Mouse (Mus musculus): Measurements from ENCODE around the gene Creb5.

DNA sequence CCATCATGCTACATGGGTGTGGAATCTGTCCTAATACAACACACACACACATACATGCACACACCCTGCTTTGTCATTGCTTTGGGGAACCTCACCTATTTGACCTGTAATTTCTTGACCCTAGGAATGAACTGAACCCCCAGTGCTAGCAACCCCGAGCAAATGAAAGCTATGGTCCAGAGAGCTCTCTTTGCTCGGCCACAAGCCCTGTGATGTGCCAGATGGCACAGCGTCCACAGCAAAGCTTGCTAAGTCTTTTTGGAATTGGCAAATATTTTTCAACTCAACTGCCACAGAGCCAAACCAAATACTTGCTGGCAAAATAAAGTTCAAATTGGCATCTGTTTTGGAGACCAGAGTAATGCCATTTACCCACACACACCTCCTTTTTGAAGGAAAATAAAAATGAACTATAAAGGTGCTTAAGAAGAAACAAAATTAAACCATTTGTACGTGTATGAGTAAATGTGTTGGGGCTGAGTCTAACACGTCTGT lies 324.4 kb downstream of the Creb5 start:
- TF ChIP-seq CTCF (IDR thresholded peaks at IDR 0.05; ENCODE audit: low read depth) (no peak), EP300 (IDR thresholded peaks at IDR 0.05; ENCODE audit: low read depth) (no peak)
